Mouse (Mus musculus): ENCODE data around the gene Tes. TPM values are rescaled to one million over a fixed set of nuclear protein-coding genes. Genes with fewer than 3 reads are reported as not detected.

Gene Tes
- polyA plus RNA-seq, 1 experiment: 1.9 TPM

GRCm38 (mm10) chr6:17099477-17100130, 34.7 kb downstream of the Tes start:
- Histone ChIP-seq H3K27ac (ENCODE audit: insufficient read depth, low read length) (no peak overlapping the region), H3K4me3 (ENCODE audit: insufficient read depth, low read length) (no peak overlapping the region), H3K4me1 (ENCODE audit: control insufficient read depth, insufficient read depth, low read length) (no peaks in the 10 kb centered on the region)
- TF ChIP-seq POLR2A (IDR thresholded peaks at IDR 0.05; ENCODE audit: extremely low read depth, insufficient read depth, low read length) (no peak), CTCF (IDR thresholded peaks at IDR 0.05; ENCODE audit: extremely low read depth, insufficient read depth, low read length) (no peak)

GRCm38 (mm10) chr6:17105714-17106113, 40.8 kb downstream of the Tes start:
- Histone ChIP-seq H3K4me1 (ENCODE audit: control insufficient read depth, insufficient read depth, low read length) (no peaks in the 10 kb centered on the region), H3K4me3 (ENCODE audit: insufficient read depth, low read length) (no peak overlapping the region), H3K27ac (ENCODE audit: insufficient read depth, low read length) (no peak overlapping the region)
- TF ChIP-seq POLR2A (IDR thresholded peaks at IDR 0.05; ENCODE audit: extremely low read depth, insufficient read depth, low read length): no peak
- TF ChIP-seq CTCF (IDR thresholded peaks at IDR 0.05; ENCODE audit: extremely low read depth, insufficient read depth, low read length): peak; percentile 63; the same call in 1 of the 2 replicates

GRCm38 (mm10) chr6:17106493-17106892, 41.5 kb downstream of the Tes start:
- no peak for TF ChIP-seq CTCF (IDR thresholded peaks at IDR 0.05; ENCODE audit: extremely low read depth, insufficient read depth, low read length)
- TF ChIP-seq POLR2A (IDR thresholded peaks at IDR 0.05; ENCODE audit: extremely low read depth, insufficient read depth, low read length): no peak
- Histone ChIP-seq H3K4me1 (ENCODE audit: control insufficient read depth, insufficient read depth, low read length) (no peaks in the 10 kb centered on the region), H3K4me3 (ENCODE audit: insufficient read depth, low read length) (no peak overlapping the region), H3K27ac (ENCODE audit: insufficient read depth, low read length) (no peak overlapping the region)

- Histone ChIP-seq H3K4me3 (ENCODE audit: insufficient read depth, low read length) (no peak overlapping the region), H3K4me1 (ENCODE audit: control insufficient read depth, insufficient read depth, low read length) (peaks cover under 1% of the 10 kb centered on the region; the same call in 1 of the 2 replicates), H3K27ac (ENCODE audit: insufficient read depth, low read length) (no peak overlapping the region)
- TF ChIP-seq POLR2A (IDR thresholded peaks at IDR 0.05; ENCODE audit: extremely low read depth, insufficient read depth, low read length): no peak
- no peak for TF ChIP-seq CTCF (IDR thresholded peaks at IDR 0.05; ENCODE audit: extremely low read depth, insufficient read depth, low read length)
Measured at GRCm38 (mm10) chr6:17109204-17109603, 44.3 kb downstream of the Tes start.

- Histone ChIP-seq H3K4me1 (ENCODE audit: control insufficient read depth, insufficient read depth, low read length) (peaks cover 4% of the 10 kb centered on the region; the same call in 1 of the 2 replicates), H3K27ac (ENCODE audit: insufficient read depth, low read length) (no peak overlapping the region), H3K4me3 (ENCODE audit: insufficient read depth, low read length) (no peak overlapping the region)
- TF ChIP-seq CTCF (IDR thresholded peaks at IDR 0.05; ENCODE audit: extremely low read depth, insufficient read depth, low read length) (peak; percentile 37), POLR2A (IDR thresholded peaks at IDR 0.05; ENCODE audit: extremely low read depth, insufficient read depth, low read length) (no peak)
Measured at GRCm38 (mm10) chr6:17110564-17111100, 45.7 kb downstream of the Tes start.

- TF ChIP-seq CTCF (IDR thresholded peaks at IDR 0.05; ENCODE audit: extremely low read depth, insufficient read depth, low read length) (no peak), POLR2A (IDR thresholded peaks at IDR 0.05; ENCODE audit: extremely low read depth, insufficient read depth, low read length) (no peak)
- Histone ChIP-seq H3K4me3 (ENCODE audit: insufficient read depth, low read length) (no peak overlapping the region), H3K27ac (ENCODE audit: insufficient read depth, low read length) (no peak overlapping the region), H3K4me1 (ENCODE audit: control insufficient read depth, insufficient read depth, low read length) (peaks cover 4% of the 10 kb centered on the region; the same call in 1 of the 2 replicates)
Measured at GRCm38 (mm10) chr6:17112081-17112480, 47.1 kb downstream of the Tes start.

- TF ChIP-seq POLR2A (IDR thresholded peaks at IDR 0.05; ENCODE audit: extremely low read depth, insufficient read depth, low read length): no peak
- TF ChIP-seq CTCF (IDR thresholded peaks at IDR 0.05; ENCODE audit: extremely low read depth, insufficient read depth, low read length): no peak
- Histone ChIP-seq H3K27ac (ENCODE audit: insufficient read depth, low read length) (no peak overlapping the region), H3K4me1 (ENCODE audit: control insufficient read depth, insufficient read depth, low read length) (peaks cover 4% of the 10 kb centered on the region; the same call in 1 of the 2 replicates), H3K4me3 (ENCODE audit: insufficient read depth, low read length) (no peak overlapping the region)
Measured at GRCm38 (mm10) chr6:17112990-17113389, 48.0 kb downstream of the Tes start.

- no peak for TF ChIP-seq CTCF (IDR thresholded peaks at IDR 0.05; ENCODE audit: extremely low read depth, insufficient read depth, low read length)
- no peak for TF ChIP-seq POLR2A (IDR thresholded peaks at IDR 0.05; ENCODE audit: extremely low read depth, insufficient read depth, low read length)
- no peak overlapping the region for H3K27ac ChIP-seq (ENCODE audit: insufficient read depth, low read length)
- peaks cover 4% of the 10 kb centered on the region; the same call in 1 of the 2 replicates for H3K4me1 ChIP-seq (ENCODE audit: control insufficient read depth, insufficient read depth, low read length)
- no peak overlapping the region for H3K4me3 ChIP-seq (ENCODE audit: insufficient read depth, low read length)
Measured at GRCm38 (mm10) chr6:17114588-17114987, 49.6 kb downstream of the Tes start.

GRCm38 (mm10) chr6:17115046-17115790, 50.3 kb downstream of the Tes start:
- no peak for TF ChIP-seq CTCF (IDR thresholded peaks at IDR 0.05; ENCODE audit: extremely low read depth, insufficient read depth, low read length)
- TF ChIP-seq POLR2A (IDR thresholded peaks at IDR 0.05; ENCODE audit: extremely low read depth, insufficient read depth, low read length): no peak
- no peak overlapping the region for H3K4me3 ChIP-seq (ENCODE audit: insufficient read depth, low read length)
- no peak overlapping the region for H3K27ac ChIP-seq (ENCODE audit: insufficient read depth, low read length)
- H3K4me1 ChIP-seq (ENCODE audit: control insufficient read depth, insufficient read depth, low read length): peaks cover 6% of the 10 kb centered on the region; the same call in 1 of the 2 replicates

Data from cortical plate, adult 2 months (tissue).